Mouse (Mus musculus) heart, postnatal 4 days (tissue): ENCODE measurements around the gene Ggact. TPM values are rescaled to one million over a fixed set of nuclear protein-coding genes. Genes with fewer than 3 reads are reported as not detected.

Experiments used
- total RNA-seq, 2 experiments: library from RNA; stranded (reverse); gene quantifications; 2 replicates each; pipeline ENCODE4 v1.2.3; 2021

Ggact gene
- total RNA-seq, 2 experiments from 2014 or later, result 21.0 to 23.6 TPM

Other genes with a start within 250 kb of the Ggact start
- gene Tmtc4, start 70.3 kb upstream of the Ggact start, total RNA-seq, result 10 to 100 TPM; 27.1 to 27.7 TPM